Mouse (Mus musculus) heart, adult 2 months (tissue): ENCODE results near the gene Nupr1. TPM values are rescaled to one million over a fixed set of nuclear protein-coding genes. Genes with fewer than 3 reads are reported as not detected.

Source experiments
- DNase-seq, 2 experiments: peaks; one replicate each; pipeline ENCODE4 v3.0.0; 2021
- H3K27ac ChIP-seq: fragments of 200-600 bp; 2 replicates; pipeline ENCODE4 v1.8.1; 2022
- H3K27me3 ChIP-seq: fragments of 200-500 bp; 2 replicates; pipeline ENCODE4 v1.6.1; 2012; ENCODE audit warnings: mild to moderate bottlenecking, low read length, inconsistent platforms, mixed read lengths; ENCODE audit not compliant: control insufficient read depth, insufficient read depth
- H3K36me3 ChIP-seq: fragments of 200-500 bp; 2 replicates; pipeline ENCODE4 v1.6.1; 2012; ENCODE audit warnings: low read length, inconsistent platforms; ENCODE audit not compliant: control insufficient read depth, insufficient read depth
- H3K4me1 ChIP-seq: fragments of 200-500 bp; 2 replicates; pipeline ENCODE4 v1.6.1; 2011; ENCODE audit warnings: low read length; ENCODE audit not compliant: control insufficient read depth, insufficient read depth
- H3K4me3 ChIP-seq: fragments of 200-600 bp; 2 replicates; pipeline ENCODE4 v1.8.1; 2022
- H3K79me2 ChIP-seq: fragments of 200-500 bp; replicated peaks from 2 replicates; pipeline ENCODE4 v1.6.1; 2012; ENCODE audit warnings: mild to moderate bottlenecking, inconsistent platforms, low read length, moderate library complexity, mixed read lengths; ENCODE audit not compliant: control insufficient read depth, insufficient read depth
- H3K9ac ChIP-seq: fragments of 200-500 bp; 2 replicates; pipeline ENCODE4 v1.6.1; 2012; ENCODE audit warnings: low read depth, mild to moderate bottlenecking, control low read depth, inconsistent platforms, low read length, mixed read lengths
- CTCF ChIP-seq: fragments of 200-600 bp; IDR thresholded peaks from 2 replicates; pipeline ENCODE4 v1.8.1; 2022; ENCODE audit warnings: antibody characterized with exemption, mild to moderate bottlenecking, moderate library complexity
- EP300 ChIP-seq: fragments of 200-500 bp; IDR thresholded peaks from 2 replicates; pipeline ENCODE4 v1.6.1; 2011; ENCODE audit warnings: low read depth, low read length, control low read depth; ENCODE audit not compliant: insufficient read depth
- POLR2A ChIP-seq: fragments of 200-500 bp; IDR thresholded peaks from 2 replicates; pipeline ENCODE4 v1.6.1; 2011; ENCODE audit warnings: mild to moderate bottlenecking, low read depth, low read length, control low read depth; ENCODE audit not compliant: insufficient read depth
- WGBS: fragments of 180-500 bp; shearing (Covaris S2); methylation state at CpG from one replicate; pipeline ENCODE4 v1.1.7; 2018; 5-methylcytosine and 5-hydroxymethylcytosine counted together
- intact Hi-C: fragments of 180-260 bp; cut with DNase I; formaldehyde crosslinking; loops from one replicate; pipeline ENCODE4 v1.15.1; 2025
- polyA plus RNA-seq: library from polyadenylated mRNA; depleted of rRNA; stranded (reverse); fragments of >200 nt; gene quantifications from 2 replicates; pipeline ENCODE4 v1.2.3, GENCODE M21; 2012
- total RNA-seq, 2 experiments: library from RNA; stranded (reverse); gene quantifications; 2 replicates each; pipeline ENCODE4 v1.2.3; 2021

Nupr1 gene
- total and polyA plus RNA-seq, 3 experiments: 4.8 to 13.9 (median 6.5) TPM

- 50% methylated on average over 8 of the region's 8 CpGs for WGBS
- TF ChIP-seq CTCF (no peak), POLR2A (no peak), EP300 (no peak)
Observed at GRCm38 (mm10) chr7:126663646-126664045, 33.0 kb upstream of the Nupr1 start.

GRCm38 (mm10) chr7:126659771-126660170, 29.1 kb upstream of the Nupr1 start:
- no peak overlapping the region for H3K4me3 ChIP-seq
- intact Hi-C loops: no loop called here

More at GRCm38 (mm10) chr7:126663646-126664045, 33.0 kb upstream of the Nupr1 start:
- Histone ChIP-seq H3K79me2 (no peaks in the 10 kb centered on the region), H3K4me3 (no peak overlapping the region), H3K27me3 (no peaks in the 10 kb centered on the region), H3K9ac (no peak overlapping the region), H3K27ac (peak overlapping the region; percentile 38), H3K4me1 (peaks cover 12% of the 10 kb centered on the region), H3K36me3 (no peaks in the 10 kb centered on the region; the same call in 1 of the 2 replicates)
- intact Hi-C loops: no loop called here
- DNase-seq: no peak

GRCm38 (mm10) chr7:126657522-126657921, 26.9 kb upstream of the Nupr1 start:
- Histone ChIP-seq H3K4me1 (no peaks in the 10 kb centered on the region), H3K27ac (no peak overlapping the region), H3K27me3 (no peaks in the 10 kb centered on the region), H3K79me2 (no peaks in the 10 kb centered on the region), H3K36me3 (no peaks in the 10 kb centered on the region), H3K9ac (no peak overlapping the region), H3K4me3 (no peak overlapping the region)
- intact Hi-C loops: no loop called here
- no peak for TF ChIP-seq CTCF
- WGBS: 83% methylated on average over 1 of the region's 1 CpGs
- no peak for DNase-seq

More at GRCm38 (mm10) chr7:126659771-126660170, 29.1 kb upstream of the Nupr1 start:
- no peak overlapping the region for H3K9ac ChIP-seq
- no peak for DNase-seq
- no peaks in the 10 kb centered on the region for H3K27me3 ChIP-seq
- TF ChIP-seq EP300: no peak
- no peak for TF ChIP-seq POLR2A
- no peak for TF ChIP-seq CTCF
- H3K27ac ChIP-seq: no peak overlapping the region
- no peaks in the 10 kb centered on the region for H3K36me3 ChIP-seq
- H3K79me2 ChIP-seq: no peaks in the 10 kb centered on the region
- H3K4me1 ChIP-seq: peaks cover 5% of the 10 kb centered on the region
- WGBS: 93% methylated on average over 3 of the region's 3 CpGs

- H3K27ac ChIP-seq: no peak overlapping the region; the same call in 1 of the 2 replicates
- no peak overlapping the region for H3K4me3 ChIP-seq
- 64% methylated on average over 3 of the region's 3 CpGs for WGBS
- H3K4me1 ChIP-seq: no peaks in the 10 kb centered on the region
- H3K36me3 ChIP-seq: no peaks in the 10 kb centered on the region; the same call in 1 of the 2 replicates
- DNase-seq: no peak
- no peak overlapping the region for H3K9ac ChIP-seq
- intact Hi-C loops: no loop called here
- no peaks in the 10 kb centered on the region for H3K27me3 ChIP-seq
- H3K79me2 ChIP-seq: no peaks in the 10 kb centered on the region
- no peak for TF ChIP-seq CTCF
- no peak for TF ChIP-seq EP300
- no peak for TF ChIP-seq POLR2A
Observed at GRCm38 (mm10) chr7:126655695-126656094, 25.0 kb upstream of the Nupr1 start.

- intact Hi-C loops: loop anchor here (2.0 kb wide), 1 partner anchor 15 kb away; no protein-coding TSS in a partner anchor
- Histone ChIP-seq H3K4me1 (peaks cover 2% of the 10 kb centered on the region), H3K27ac (no peak overlapping the region), H3K9ac (no peak overlapping the region), H3K27me3 (no peaks in the 10 kb centered on the region), H3K4me3 (no peak overlapping the region), H3K36me3 (no peaks in the 10 kb centered on the region; the same call in 1 of the 2 replicates), H3K79me2 (no peaks in the 10 kb centered on the region)
- TF ChIP-seq POLR2A (no peak), CTCF (no peak), EP300 (no peak)
- no peak for DNase-seq
- 73% methylated on average over 2 of the region's 2 CpGs for WGBS
Observed at GRCm38 (mm10) chr7:126653991-126654390, 23.3 kb upstream of the Nupr1 start.

- no peaks in the 10 kb centered on the region for H3K79me2 ChIP-seq
- no peak overlapping the region for H3K9ac ChIP-seq
- no peaks in the 10 kb centered on the region; the same call in 1 of the 2 replicates for H3K36me3 ChIP-seq
- no peak overlapping the region for H3K27ac ChIP-seq
- intact Hi-C loops: no loop called here
- TF ChIP-seq EP300 (no peak), POLR2A (no peak), CTCF (no peak)
- no peak overlapping the region for H3K4me3 ChIP-seq
- DNase-seq: no peak
- 53% methylated on average over 2 of the region's 2 CpGs for WGBS
- H3K27me3 ChIP-seq: no peaks in the 10 kb centered on the region
- peaks cover 10% of the 10 kb centered on the region for H3K4me1 ChIP-seq
Observed at GRCm38 (mm10) chr7:126650852-126651251, 20.2 kb upstream of the Nupr1 start.
